ENCODE assay signal across 8 mouse cellular contexts in the genomic region with DNA sequence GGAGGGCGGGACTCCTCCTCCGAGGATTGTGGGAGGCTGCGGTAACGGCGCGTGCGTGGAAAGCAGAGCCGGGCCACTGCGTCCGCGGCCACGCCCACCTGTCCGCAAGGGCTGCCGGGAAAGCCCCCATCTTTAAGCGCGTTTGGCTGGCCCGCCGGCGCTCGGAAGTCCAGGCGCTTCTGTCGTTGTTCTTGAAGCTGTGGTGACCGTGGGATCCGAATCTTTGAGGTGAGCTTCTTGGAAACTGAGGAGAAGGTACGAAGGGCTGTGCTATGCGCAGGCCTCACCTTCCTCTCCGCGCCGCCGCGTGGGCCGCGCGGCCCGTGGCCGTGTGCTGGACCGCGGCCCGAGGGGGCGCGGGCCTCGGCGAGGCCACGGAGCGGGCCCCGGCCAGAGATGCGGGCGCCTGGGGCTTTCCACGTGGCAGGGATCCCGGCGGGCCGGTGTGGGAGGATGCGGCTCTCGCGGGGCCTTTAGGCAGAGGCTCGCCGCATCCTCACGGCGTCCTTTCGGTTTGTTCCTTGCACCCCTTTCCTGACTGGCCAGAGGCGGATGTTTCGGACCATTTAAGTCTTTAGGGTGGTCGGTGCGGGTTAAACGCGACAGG. TPM values are rescaled to one million over a fixed set of nuclear protein-coding genes. Genes with fewer than 3 reads are reported as not detected.
A peak's percentile ranks its signal among the peaks of the same experiment; 100 is the strongest.
DNase-seq lines count a peak whose midpoint lies in the region; ATAC-seq and TF ChIP-seq lines count a peak whose summit lies in the region.

A gene (plus strand): TSS at position 78 of the 607 bp plus-strand sequence.

- no peaks in the 10 kb centered on the region for H3K27me3 ChIP-seq in embryonic facial prominence, embryonic 15.5 days
- H3K27me3 ChIP-seq in heart, embryonic 10.5 days (ENCODE audit: insufficient read depth, poor library complexity, severe bottlenecking) = no peaks in the 10 kb centered on the region
- no peaks in the 10 kb centered on the region for H3K27me3 ChIP-seq in kidney, embryonic 15.5 days

- peak within 1 kb of the TSS; percentile 92 for H3K27ac ChIP-seq in bone marrow, adult 2 months (ENCODE audit: control insufficient read depth, insufficient read depth, low read depth, low read length, poor library complexity)
- H3K27ac ChIP-seq in embryonic facial prominence, embryonic 15.5 days (replicated peaks) = peak within 1 kb of the TSS; percentile 93
- peak within 1 kb of the TSS; percentile 98 for H3K27ac ChIP-seq in heart, embryonic 10.5 days
- peak within 1 kb of the TSS; percentile 93 for H3K27ac ChIP-seq in kidney, embryonic 15.5 days

- peaks cover 3% of the 10 kb centered on the region; the same call in 1 of the 2 replicates for H3K36me3 ChIP-seq in embryonic facial prominence, embryonic 15.5 days
- H3K36me3 ChIP-seq in heart, embryonic 10.5 days = peaks cover 18% of the 10 kb centered on the region
- peaks cover 22% of the 10 kb centered on the region for H3K36me3 ChIP-seq in kidney, embryonic 15.5 days

- peak within 1 kb of the TSS; percentile 99 for H3K4me3 ChIP-seq in bone marrow, adult 2 months (replicated peaks; ENCODE audit: control insufficient read depth, low read depth, low read length)
- H3K4me3 ChIP-seq in embryonic facial prominence, embryonic 15.5 days (replicated peaks) = peak within 1 kb of the TSS; percentile 100
- H3K4me3 ChIP-seq in heart, embryonic 10.5 days = peak within 1 kb of the TSS; percentile 93
- peak within 1 kb of the TSS; percentile 94 for H3K4me3 ChIP-seq in kidney, embryonic 15.5 days (replicated peaks)

- no peaks in the 10 kb centered on the region for H3K4me1 ChIP-seq in bone marrow, adult 2 months (ENCODE audit: control insufficient read depth, insufficient read depth, low read length)
- H3K4me1 ChIP-seq in embryonic facial prominence, embryonic 15.5 days = peaks cover 6% of the 10 kb centered on the region
- H3K4me1 ChIP-seq in heart, embryonic 10.5 days = 0 out of 2 replicates have a peak, but pooled peaks cover 4% of the 10 kb centered on the region
- peaks cover 16% of the 10 kb centered on the region; the same call in 1 of the 2 replicates for H3K4me1 ChIP-seq in kidney, embryonic 15.5 days

- peak; percentile 92 for DNase-seq in 416B (ENCODE audit: low read depth)
- DNase-seq in heart, embryonic 10.5 days (ENCODE audit: low spot score) = peak; percentile 96
- peak; percentile 96 for DNase-seq in liver
- DNase-seq in spleen, postnatal 4 days (ENCODE audit: low spot score in 2 of 2) = peak; percentile 94 to 97

- TF ChIP-seq POLR2A in bone marrow, adult 2 months (IDR thresholded peaks at IDR 0.05; ENCODE audit: borderline replicate concordance, control insufficient read depth, low read depth, low read length) = peak; percentile 73; the same call in 1 of the 2 replicates

- ATAC-seq in embryonic facial prominence, embryonic 15.5 days (ENCODE audit: insufficient number of reproducible peaks, low FRiP score, low TSS enrichment, low read depth) = peak; percentile 96
- ATAC-seq in kidney, embryonic 15.5 days (replicated peaks; ENCODE audit: low FRiP score) = peak; percentile 95
- peak; percentile 95 for ATAC-seq in monocyte, adult 5-6 weeks (replicated peaks; ENCODE audit: insufficient number of reproducible peaks, low FRiP score, low TSS enrichment, poor library complexity, severe bottlenecking)

- H3K9ac ChIP-seq in embryonic facial prominence, embryonic 15.5 days = peak within 1 kb of the TSS; percentile 100
- peak within 1 kb of the TSS; percentile 100 for H3K9ac ChIP-seq in kidney, embryonic 15.5 days

- under 1% methylated on average over 66 of the region's 66 CpGs for WGBS in bone marrow, adult 2 months
- under 1% methylated on average over 66 of the region's 66 CpGs for WGBS in embryonic facial prominence, embryonic 15.5 days
- WGBS in heart, embryonic 10.5 days = under 1% methylated on average over 66 of the region's 66 CpGs
- WGBS in kidney, embryonic 15.5 days = under 1% methylated on average over 66 of the region's 66 CpGs

- peak within 1 kb of the TSS; percentile 60 for H3K4me2 ChIP-seq in embryonic facial prominence, embryonic 15.5 days (replicated peaks)
- peak within 1 kb of the TSS; percentile 71 for H3K4me2 ChIP-seq in kidney, embryonic 15.5 days

- H3K9me3 ChIP-seq in embryonic facial prominence, embryonic 15.5 days (replicated peaks) = no peaks in the 10 kb centered on the region
- H3K9me3 ChIP-seq in heart, embryonic 10.5 days = no peaks in the 10 kb centered on the region
- H3K9me3 ChIP-seq in kidney, embryonic 15.5 days (replicated peaks) = no peaks in the 10 kb centered on the region

- no peak for TF ChIP-seq CTCF in bone marrow, adult 2 months (IDR thresholded peaks at IDR 0.05; ENCODE audit: control insufficient read depth, insufficient read depth, low read length)

RNA-seq across cellular contexts. Expression of the gene that starts here (rescaled TPM):
- polyA plus RNA-seq in bone marrow, adult 2 months (2011; ENCODE audit: insufficient read depth, insufficient read length, low replicate concordance, missing spikeins) = 186 and 240 TPM in 2 replicates
- polyA plus RNA-seq in embryonic facial prominence, embryonic 15.5 days (2015; fragmentation: Nextera tagmentation; extraction: Ambion mirVana) = 287 and 315 TPM in 2 replicates
- 216 and 283 TPM in 2 replicates for polyA plus RNA-seq in heart, embryonic 10.5 days (2016; fragmentation: Nextera tagmentation; extraction: Ambion mirVana)
- 356 and 389 TPM in 2 replicates for polyA plus RNA-seq in kidney, embryonic 15.5 days (2015; fragmentation: Nextera tagmentation; extraction: Ambion mirVana)
- 366 to 443 TPM (median 393 TPM) in 3 replicates for total RNA-seq in monocyte, adult 5-6 weeks (2017)

Comparison
In these comparisons a context has a peak if more than half of its experiments do, and no peak if none do; other contexts are left out.
1. Peak in every context shown above with its lines: DNase-seq, ATAC-seq, H3K4me3 ChIP-seq and H3K27ac ChIP-seq.